Mouse (Mus musculus): Measurements from ENCODE around the gene Tmem163.

- no peak for TF ChIP-seq CTCF (IDR thresholded peaks at IDR 0.05; ENCODE audit: extremely low read depth, insufficient read depth, low read length)
- TF ChIP-seq POLR2A (IDR thresholded peaks at IDR 0.05; ENCODE audit: extremely low read depth, insufficient read depth, low read length): no peak
Measured at GRCm38 (mm10) chr1:127507042-127507650, 172.2 kb downstream of the Tmem163 start.
